Mouse (Mus musculus) embryo, embryonic 11 days (tissue): Measurements from ENCODE around the gene Rapgef2.

Experiments used
- DNase-seq: peaks from one replicate; pipeline ENCODE4 v3.0.0-alpha.2; 2015

Gene Rapgef2

GRCm38 (mm10) chr3:79286376-79287107 is at the start of gene Rapgef2:
Rapgef2 (minus strand) TSS chr3:79286517.
- DNase-seq, result peak; percentile 84

- no peak for DNase-seq
Measured at GRCm38 (mm10) chr3:79333643-79334200, 47.4 kb upstream of the Rapgef2 start.

- no peak for DNase-seq
Measured at GRCm38 (mm10) chr3:79333051-79333450, 46.7 kb upstream of the Rapgef2 start.

- peak; percentile 23 for DNase-seq
Measured at GRCm38 (mm10) chr3:79329691-79330315, 43.5 kb upstream of the Rapgef2 start.

- peak; percentile 32 for DNase-seq
Measured at GRCm38 (mm10) chr3:79324697-79325526, 38.6 kb upstream of the Rapgef2 start.

GRCm38 (mm10) chr3:79314006-79314698 is 27.8 kb upstream of the Rapgef2 start:
- peak; percentile 54 for DNase-seq

- DNase-seq, result no peak
Measured at GRCm38 (mm10) chr3:79311895-79312294, 25.6 kb upstream of the Rapgef2 start.

- no peak for DNase-seq
Measured at GRCm38 (mm10) chr3:79310184-79310583, 23.9 kb upstream of the Rapgef2 start.

GRCm38 (mm10) chr3:79308605-79309004 is 22.3 kb upstream of the Rapgef2 start:
- DNase-seq, result no peak

GRCm38 (mm10) chr3:79299401-79299800 is 13.1 kb upstream of the Rapgef2 start:
- DNase-seq, result no peak

GRCm38 (mm10) chr3:79297281-79297680 is 11.0 kb upstream of the Rapgef2 start:
- no peak for DNase-seq

- no peak for DNase-seq
Measured at GRCm38 (mm10) chr3:79296586-79296985, 10.3 kb upstream of the Rapgef2 start.

- no peak for DNase-seq
Measured at GRCm38 (mm10) chr3:79296049-79296448, 9.7 kb upstream of the Rapgef2 start.

- DNase-seq, result no peak
Measured at GRCm38 (mm10) chr3:79294701-79295100, 8.4 kb upstream of the Rapgef2 start.

- no peak for DNase-seq
Measured at GRCm38 (mm10) chr3:79293023-79293422, 6.7 kb upstream of the Rapgef2 start.

- no peak for DNase-seq
Measured at GRCm38 (mm10) chr3:79289050-79289449, 2.7 kb upstream of the Rapgef2 start.

GRCm38 (mm10) chr3:79287699-79288458 is 1.6 kb upstream of the Rapgef2 start:
- peak; percentile 33 for DNase-seq

GRCm38 (mm10) chr3:79287108-79287576 is 825 bp upstream of the Rapgef2 start:
- DNase-seq, result peak; percentile 95

GRCm38 (mm10) chr3:79286031-79286375 is 314 bp downstream of the Rapgef2 start:
- no peak for DNase-seq

GRCm38 (mm10) chr3:79285097-79285675 is 1.1 kb downstream of the Rapgef2 start:
- DNase-seq, result no peak

- no peak for DNase-seq
Measured at GRCm38 (mm10) chr3:79283976-79284375, 2.3 kb downstream of the Rapgef2 start.
